Comparison of ENCODE assay signal across 9 mouse cellular contexts in genomic region chr10:32890507-32891131, GRCm38 (mm10). TPM values are rescaled to one million over a fixed set of nuclear protein-coding genes. Genes with fewer than 3 reads are reported as not detected.
DNase-seq lines count a peak whose midpoint lies in the region; ATAC-seq lines count a peak whose summit lies in the region.
"Had no signal": no experiment of that assay in that cellular context is flagged by ENCODE, and none has a peak within 500 bp of the region (broad histone marks: within the 10 kb centered on the region; RNA-seq: fewer than 3 reads in every experiment).

No protein-coding gene starts in this region.

- peak overlapping the region; percentile 97 for H3K4me2 ChIP-seq in embryonic facial prominence, embryonic 12.5 days (replicated peaks)
- peak overlapping the region; percentile 99 for H3K4me2 ChIP-seq in heart, embryonic 11.5 days
- peak overlapping the region; percentile 99 for H3K4me2 ChIP-seq in kidney, embryonic 15.5 days
- peak overlapping the region; percentile 99 for H3K4me2 ChIP-seq in limb, embryonic 15.5 days

- no peak overlapping the region for H3K27ac ChIP-seq in embryonic facial prominence, embryonic 12.5 days
- no peak overlapping the region for H3K27ac ChIP-seq in heart, embryonic 11.5 days (ENCODE audit: low read depth, low read length)
- H3K27ac ChIP-seq in kidney, embryonic 15.5 days, result no peak overlapping the region
- H3K27ac ChIP-seq in limb, embryonic 15.5 days, result no peak overlapping the region

- no peaks in the 10 kb centered on the region for H3K36me3 ChIP-seq in embryonic facial prominence, embryonic 12.5 days
- H3K36me3 ChIP-seq in heart, embryonic 11.5 days (ENCODE audit: control insufficient read depth, insufficient read depth, low read length), result no peaks in the 10 kb centered on the region
- H3K36me3 ChIP-seq in kidney, embryonic 15.5 days, result no peaks in the 10 kb centered on the region
- H3K36me3 ChIP-seq in limb, embryonic 15.5 days, result no peaks in the 10 kb centered on the region

- WGBS in embryonic facial prominence, embryonic 12.5 days, result 2% methylated on average over 13 of the region's 13 CpGs
- 2% methylated on average over 13 of the region's 13 CpGs for WGBS in heart, embryonic 11.5 days (ENCODE audit: insufficient replicate concordance)
- WGBS in kidney, embryonic 15.5 days, result 5% methylated on average over 13 of the region's 13 CpGs
- 3% methylated on average over 13 of the region's 13 CpGs for WGBS in limb, embryonic 15.5 days

- H3K4me3 ChIP-seq in embryonic facial prominence, embryonic 12.5 days, result peak overlapping the region; percentile 78
- H3K4me3 ChIP-seq in heart, embryonic 11.5 days (ENCODE audit: low read depth, low read length), result peak overlapping the region; percentile 86
- peak overlapping the region; percentile 72 for H3K4me3 ChIP-seq in kidney, embryonic 15.5 days (replicated peaks)
- H3K4me3 ChIP-seq in limb, embryonic 15.5 days, result peak overlapping the region; percentile 62
- H3K4me3 ChIP-seq: erythroblast, embryonic 14.5 days had no signal

- ATAC-seq in embryonic facial prominence, embryonic 12.5 days (ENCODE audit: insufficient number of reproducible peaks, insufficient read depth, low FRiP score, low TSS enrichment), result peak; percentile 65
- no peak; the same call in 1 of the 2 replicates for ATAC-seq in heart, embryonic 11.5 days (replicated peaks; ENCODE audit: insufficient number of reproducible peaks, low FRiP score, low TSS enrichment)
- peak; percentile 85 for ATAC-seq in kidney, embryonic 15.5 days (replicated peaks; ENCODE audit: low FRiP score)
- no peak for ATAC-seq in limb, embryonic 15.5 days (ENCODE audit: insufficient number of reproducible peaks, low FRiP score, low TSS enrichment, low read depth)
- ATAC-seq in CD4-positive, CD25-positive, alpha-beta regulatory T cell, adult 4 months, result no peak

- DNase-seq in adrenal gland, postnatal 36 days, result peak; percentile 5
- peak; percentile 73 for DNase-seq in neural tube, embryonic 10.5 days (ENCODE audit: extremely low spot score, low spot score)
- peak; percentile 28 for DNase-seq in urinary bladder, adult 2 months (ENCODE audit: low spot score)

- H3K4me1 ChIP-seq in embryonic facial prominence, embryonic 12.5 days, result peaks cover 4% of the 10 kb centered on the region; the same call in 1 of the 2 replicates
- H3K4me1 ChIP-seq in heart, embryonic 11.5 days (ENCODE audit: control insufficient read depth, insufficient read depth, low read length), result no peaks in the 10 kb centered on the region
- 0 out of 2 replicates have a peak, but pooled peaks cover 10% of the 10 kb centered on the region for H3K4me1 ChIP-seq in kidney, embryonic 15.5 days
- peaks cover 4% of the 10 kb centered on the region; the same call in 1 of the 2 replicates for H3K4me1 ChIP-seq in limb, embryonic 15.5 days

- H3K27me3 ChIP-seq in embryonic facial prominence, embryonic 12.5 days, result peaks cover 15% of the 10 kb centered on the region
- H3K27me3 ChIP-seq in heart, embryonic 11.5 days (ENCODE audit: control insufficient read depth, insufficient read depth, low read length), result 0 out of 2 replicates have a peak, but pooled peaks cover 3% of the 10 kb centered on the region
- peaks cover 15% of the 10 kb centered on the region; the same call in 1 of the 2 replicates for H3K27me3 ChIP-seq in kidney, embryonic 15.5 days
- H3K27me3 ChIP-seq in limb, embryonic 15.5 days, result peaks cover 10% of the 10 kb centered on the region; the same call in 1 of the 2 replicates

- peak overlapping the region; percentile 74; the same call in 1 of the 2 replicates for H3K9ac ChIP-seq in embryonic facial prominence, embryonic 12.5 days
- H3K9ac ChIP-seq in heart, embryonic 11.5 days (ENCODE audit: low read depth, low read length), result peak overlapping the region; percentile 76
- H3K9ac ChIP-seq in kidney, embryonic 15.5 days, result peak overlapping the region; percentile 56; the same call in 1 of the 2 replicates
- no peak overlapping the region for H3K9ac ChIP-seq in limb, embryonic 15.5 days

- H3K9me3 ChIP-seq in embryonic facial prominence, embryonic 12.5 days, result no peaks in the 10 kb centered on the region
- no peaks in the 10 kb centered on the region for H3K9me3 ChIP-seq in heart, embryonic 11.5 days (replicated peaks; ENCODE audit: control insufficient read depth, low read length)
- no peaks in the 10 kb centered on the region for H3K9me3 ChIP-seq in kidney, embryonic 15.5 days (replicated peaks)
- H3K9me3 ChIP-seq in limb, embryonic 15.5 days, result no peaks in the 10 kb centered on the region

RNA-seq across cellular contexts. Expression of gene Nkain2, which starts 0.4 kb away (rescaled TPM):
- under 1 TPM; 0.17 to 0.26 TPM for total RNA-seq in adrenal gland, postnatal 36 days (2021)
- polyA plus RNA-seq in embryonic facial prominence, embryonic 12.5 days (2016; fragmentation: Nextera tagmentation; extraction: Ambion mirVana), result 0.46 and 1.7 TPM in 2 replicates
- polyA plus RNA-seq in heart, embryonic 11.5 days (2014; fragmentation: Nextera tagmentation; extraction: Ambion mirVana), result 0.34 and 0.76 TPM in 2 replicates
- polyA plus RNA-seq in kidney, embryonic 15.5 days (2015; fragmentation: Nextera tagmentation; extraction: Ambion mirVana), result 0.60 and 0.77 TPM in 2 replicates
- polyA plus RNA-seq in limb, embryonic 15.5 days (2015; fragmentation: Nextera tagmentation; extraction: Ambion mirVana), result 0.89 and 1.4 TPM in 2 replicates
- 0.43 and 0.47 TPM in 2 replicates for polyA plus RNA-seq in urinary bladder, adult 2 months (2012; rRNA removed)
- under 1 TPM in 1 of 2 experiments, not detected in 1; 0.13 TPM for polyA plus RNA-seq in CD4-positive, CD25-positive, alpha-beta regulatory T cell, adult 4 months (2017; shearing (Covaris generic))
- polyA plus RNA-seq: erythroblast, embryonic 14.5 days had no signal

Comparison
In these comparisons a context has a peak if more than half of its experiments do, and no peak if none do; other contexts are left out.
1. DNase-seq: peak in every context shown above with its lines; median percentile 73 in neural tube, embryonic 10.5 days; 28 in urinary bladder, adult 2 months; 5 in adrenal gland, postnatal 36 days.
2. ATAC-seq: peak in embryonic facial prominence, embryonic 12.5 days (single experiment) and kidney, embryonic 15.5 days (single experiment); none in heart, embryonic 11.5 days (single experiment), limb, embryonic 15.5 days (single experiment) and CD4-positive, CD25-positive, alpha-beta regulatory T cell, adult 4 months (single experiment).
3. Peak in every context shown above with its lines, with median percentiles within 50 percentile points of each other: H3K4me2 ChIP-seq and H3K4me3 ChIP-seq.